Mouse (Mus musculus) brain, embryonic 14.5 days (tissue): ENCODE measurements around the gene Cnga1.

Source experiments
- CTCF ChIP-seq: fragments of 200-500 bp; IDR thresholded peaks from 2 replicates; pipeline ENCODE4 v1.5.1; 2012; ENCODE audit warnings: inconsistent platforms, mild to moderate bottlenecking, moderate library complexity, borderline replicate concordance; ENCODE audit not compliant: insufficient read depth, insufficient read length; ENCODE audit errors: extremely low read depth
- POLR2A ChIP-seq: fragments of 200-500 bp; IDR thresholded peaks from 2 replicates; pipeline ENCODE4 v1.6.1; 2012; ENCODE audit warnings: mild to moderate bottlenecking, inconsistent platforms, borderline replicate concordance; ENCODE audit not compliant: poor library complexity, insufficient read depth, insufficient read length, severe bottlenecking; ENCODE audit errors: extremely low read depth

DNA sequence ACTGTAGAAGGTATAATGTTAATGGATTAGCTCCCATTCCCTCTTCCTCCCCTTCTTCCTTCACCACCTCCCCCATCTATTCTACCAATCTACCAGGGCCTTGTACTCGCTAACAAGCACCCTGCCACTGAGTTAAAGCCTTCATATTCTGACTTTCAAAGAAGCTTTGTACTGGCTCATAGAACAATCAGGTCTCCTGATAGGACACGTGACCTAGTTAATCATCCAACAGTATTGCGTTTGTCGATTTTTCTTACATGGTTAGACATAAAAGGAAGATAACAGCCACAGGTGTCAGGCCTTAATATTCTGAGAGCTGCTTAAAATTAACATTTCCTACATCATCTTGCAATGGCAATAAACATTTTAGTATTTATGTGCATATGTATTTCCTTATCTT, 40.9 kb downstream of the Cnga1 start:
- TF ChIP-seq CTCF (no peak), POLR2A (no peak)
